Mouse (Mus musculus): ENCODE measurements at regions not wholly inside any gene's neighbourhood (a gene's known extent, or its start where the extent isn't known, plus 50 kb on each side); places are given as distances from the start of the nearest gene placed in this dataset.

DNA sequence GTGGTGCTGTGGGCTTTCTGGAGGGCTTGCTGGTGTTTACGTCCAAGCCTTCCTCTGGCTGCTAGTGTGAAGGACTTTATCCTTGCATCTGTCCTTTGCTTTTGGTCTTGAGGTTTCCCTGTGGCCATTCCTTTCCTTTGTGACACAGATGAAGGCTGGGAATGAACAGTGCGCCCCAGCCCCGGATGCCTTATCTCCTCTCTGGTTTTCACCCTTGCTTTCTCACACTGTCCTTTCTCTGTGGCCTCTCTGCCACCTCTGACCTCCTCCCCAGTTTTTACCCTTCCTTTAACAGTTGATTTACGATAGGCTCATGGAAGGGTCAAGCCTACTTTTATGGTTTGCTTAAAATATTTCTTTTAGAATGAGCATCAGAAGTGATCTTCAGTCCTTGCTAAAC lies 53.2 kb downstream of the Gas1 start:
- DNase-seq (ENCODE audit: low spot score) = peak; percentile 76

- DNase-seq (ENCODE audit: low spot score) = peak; percentile 67
Observed at GRCm38 (mm10) chr13:60123174-60123587, 54.0 kb downstream of the Gas1 start.

DNA sequence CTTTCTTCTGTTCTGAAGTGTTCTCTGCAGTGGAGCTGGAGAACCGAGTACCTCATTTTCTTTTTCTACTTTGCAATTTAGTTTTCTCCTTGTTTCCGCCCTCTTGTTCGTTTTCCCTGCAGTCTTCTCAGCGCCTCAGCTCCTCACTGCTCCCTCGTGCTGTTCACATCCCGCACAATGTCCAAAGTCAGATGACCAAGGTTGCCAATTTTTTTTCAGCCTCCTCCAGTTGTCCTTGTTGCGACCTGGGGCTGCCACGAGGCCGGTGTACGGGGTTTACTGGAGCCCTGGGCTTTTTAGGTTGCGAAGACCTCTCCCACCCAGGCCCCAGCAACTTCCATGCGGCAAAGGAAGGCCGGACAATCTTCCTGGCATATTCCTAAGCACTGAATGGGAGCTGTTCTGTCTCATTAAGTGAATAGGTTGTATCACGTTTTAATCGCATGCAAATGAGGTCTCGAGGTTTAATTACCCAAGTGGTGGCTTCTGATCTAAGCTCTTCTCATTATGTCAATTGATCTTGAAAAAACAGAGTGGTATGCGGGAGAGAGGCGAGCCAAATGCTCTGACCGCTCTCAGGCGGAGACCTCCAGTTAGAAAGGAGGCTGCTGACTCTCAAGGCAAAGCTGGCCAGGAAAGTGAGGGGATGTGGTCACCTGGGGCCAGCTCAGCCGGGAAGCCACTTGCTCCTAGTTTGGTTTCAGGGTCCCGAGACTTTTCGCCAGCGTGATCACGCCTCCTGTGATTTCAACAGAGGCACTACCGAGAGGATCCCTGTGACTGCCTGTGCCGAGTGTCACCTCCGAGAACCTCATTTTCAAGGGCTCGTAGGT lies 54.6 kb downstream of the Gas1 start:
- peak; percentile 31 for DNase-seq (ENCODE audit: low spot score)

DNA sequence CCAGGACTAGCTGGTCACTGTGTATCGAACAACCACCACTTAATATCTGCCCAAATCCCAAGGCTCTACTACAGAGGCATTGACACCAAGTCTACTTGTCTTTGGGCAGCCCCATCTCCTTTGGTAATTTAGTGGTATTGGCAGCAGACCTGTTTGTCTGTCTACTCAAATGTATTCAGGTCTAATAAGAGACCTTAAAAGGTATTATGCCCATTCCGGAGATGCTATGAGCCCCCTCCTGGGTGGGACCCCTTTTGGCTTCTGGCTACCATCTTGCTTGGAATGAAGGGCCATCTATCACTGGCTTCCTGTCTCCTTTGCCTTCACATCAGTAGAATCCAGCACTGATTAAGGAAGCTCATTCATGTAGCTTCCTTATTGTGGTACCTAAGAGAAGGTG lies 65.7 kb downstream of the Gas1 start:
- DNase-seq (ENCODE audit: low spot score) = no peak

- peak; percentile 97 for DNase-seq (ENCODE audit: low spot score)
Observed at GRCm38 (mm10) chr13:60110079-60110846, 66.9 kb downstream of the Gas1 start.

DNA sequence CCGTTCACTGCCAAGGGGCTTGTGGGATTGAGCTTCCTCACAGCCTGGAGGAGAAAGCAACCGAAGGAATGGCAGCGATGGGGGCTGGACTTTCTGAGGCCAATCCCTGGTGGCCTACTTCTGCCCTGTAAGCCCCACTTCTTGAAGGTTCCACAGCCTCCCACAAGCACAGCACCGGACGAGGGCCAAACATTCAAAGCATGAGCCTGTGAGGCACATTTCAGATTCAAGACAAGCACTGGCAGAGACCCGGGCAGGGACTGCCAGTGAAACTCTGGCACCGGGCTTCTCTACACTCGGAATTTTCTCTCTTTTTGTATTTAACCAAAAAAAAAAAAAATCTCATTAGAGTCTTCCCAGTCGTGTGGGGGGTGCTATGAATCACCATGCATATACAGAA lies 71.9 kb downstream of the Gas1 start:
- no peak for DNase-seq (ENCODE audit: low spot score)

- no peak for DNase-seq (ENCODE audit: low spot score)
Observed at GRCm38 (mm10) chr13:60101651-60102050, 75.5 kb downstream of the Gas1 start.

- DNase-seq (ENCODE audit: low spot score) = no peak
Observed at GRCm38 (mm10) chr13:60100130-60101112, 76.7 kb downstream of the Gas1 start.

DNA sequence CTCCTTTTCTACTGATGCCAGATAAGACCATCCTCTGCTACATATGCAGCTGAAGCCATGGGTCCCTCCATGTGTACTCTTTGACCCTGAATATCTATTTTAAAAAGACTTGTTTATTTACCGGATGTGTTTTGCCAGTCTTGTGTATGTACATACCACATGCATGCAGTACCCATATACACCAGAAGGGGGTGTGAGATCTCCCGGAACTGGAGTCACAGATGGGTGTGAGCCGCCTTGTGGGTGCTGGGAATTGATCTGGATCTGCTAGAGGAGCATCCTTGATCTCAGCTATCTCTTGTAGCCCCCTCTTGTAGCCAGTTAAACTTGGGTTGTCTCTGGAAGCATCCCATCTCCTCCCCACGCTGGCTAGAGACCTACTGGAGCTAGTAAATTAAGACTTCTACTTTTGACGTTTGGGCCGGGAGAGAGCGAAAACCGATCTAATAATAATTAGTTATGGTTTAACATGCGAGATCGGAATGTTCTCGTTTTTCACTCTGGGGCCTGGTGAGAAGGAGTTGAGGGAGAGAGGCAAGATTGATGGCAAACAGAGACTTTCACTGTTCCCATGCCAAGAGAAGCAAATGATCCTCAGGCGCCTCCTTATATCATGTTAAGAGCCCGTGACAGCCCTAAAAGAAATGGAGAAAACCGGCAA lies 77.6 kb downstream of the Gas1 start:
- no peak for DNase-seq (ENCODE audit: low spot score)

DNA sequence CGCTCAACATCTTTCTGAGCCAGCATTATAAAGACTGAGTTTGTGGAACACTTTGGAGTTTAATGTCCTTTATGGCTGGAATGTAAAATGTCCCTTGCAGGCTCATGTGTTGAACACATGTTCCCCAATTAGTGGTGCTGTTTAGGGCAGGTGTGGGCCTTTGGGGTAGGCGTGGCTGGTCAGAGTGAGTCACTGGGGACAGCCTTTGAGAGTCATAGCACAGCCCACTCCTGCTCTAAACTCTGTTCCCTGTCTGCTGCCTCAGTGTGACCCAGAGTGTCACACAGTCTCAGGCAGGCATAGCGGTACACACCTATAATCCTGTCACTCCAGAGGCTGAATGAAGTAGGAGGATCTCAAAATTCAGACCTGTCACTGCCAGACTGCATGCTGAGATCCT lies 78.8 kb downstream of the Gas1 start:
- no peak for DNase-seq (ENCODE audit: low spot score)

GRCm38 (mm10) chr13:60097776-60098175 lies 79.4 kb downstream of the Gas1 start:
- no peak for DNase-seq (ENCODE audit: low spot score)

GRCm38 (mm10) chr13:60086657-60087056 lies 90.5 kb downstream of the Gas1 start:
- no peak for DNase-seq (ENCODE audit: low spot score)

GRCm38 (mm10) chr13:60084975-60085374 lies 92.2 kb downstream of the Gas1 start:
- peak; percentile 88 for DNase-seq (ENCODE audit: low spot score)

DNA sequence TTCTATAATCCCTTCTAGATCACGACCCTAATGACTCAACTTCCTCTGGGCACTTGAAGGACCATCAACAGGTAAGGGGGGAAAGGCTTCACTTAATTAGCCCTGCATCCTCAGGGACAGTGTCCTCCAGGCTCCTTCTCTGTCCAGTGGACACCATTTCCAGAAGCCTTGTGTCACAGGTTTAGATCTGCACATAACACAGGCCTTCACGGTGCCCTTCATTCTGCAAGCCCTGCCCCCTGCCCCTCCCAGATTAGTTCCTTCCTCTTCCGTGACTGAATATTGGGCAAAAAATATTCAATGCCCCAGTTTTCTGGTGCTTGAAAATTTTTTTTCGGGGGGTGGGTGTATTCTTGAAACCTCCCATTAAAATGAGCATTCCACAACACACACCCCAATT lies 92.9 kb downstream of the Gas1 start:
- no peak for DNase-seq (ENCODE audit: low spot score)

GRCm38 (mm10) chr13:60080113-60080512 lies 97.1 kb downstream of the Gas1 start:
- DNase-seq (ENCODE audit: low spot score) = no peak

- DNase-seq (ENCODE audit: low spot score) = no peak
Observed at GRCm38 (mm10) chr13:60078331-60079050, 98.7 kb downstream of the Gas1 start.

DNA sequence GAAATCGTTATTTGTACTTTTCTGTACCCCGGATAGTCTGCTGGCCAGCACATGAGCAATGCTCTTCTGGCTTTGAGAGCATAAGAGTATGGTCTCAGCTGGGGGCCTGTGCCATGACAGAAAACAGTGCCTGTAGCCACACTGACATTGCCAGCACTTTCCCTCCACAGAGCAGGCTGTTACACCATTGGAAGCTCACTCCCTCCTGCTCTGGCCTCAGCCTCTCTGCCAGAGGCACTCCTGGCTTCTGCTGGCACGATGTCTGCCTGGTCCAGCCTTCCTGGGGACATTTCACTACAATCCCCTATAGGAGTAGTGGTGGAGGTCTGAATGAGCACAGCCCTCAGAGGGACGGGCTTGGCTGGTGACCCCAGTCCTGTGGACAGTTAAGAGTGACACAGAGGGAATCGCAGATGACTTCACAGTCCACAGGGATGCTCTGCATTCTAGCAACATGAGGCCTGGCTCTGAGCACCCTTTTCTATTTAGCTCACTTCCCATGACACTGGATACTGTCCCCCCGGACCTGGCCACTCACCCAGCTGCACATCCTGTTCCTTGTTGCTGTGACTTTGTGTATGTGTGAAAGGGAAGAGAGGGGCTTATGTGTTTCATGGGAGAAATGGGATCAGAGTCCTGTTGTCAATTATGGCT lies 100.9 kb downstream of the Gas1 start:
- DNase-seq (ENCODE audit: low spot score) = no peak

- DNase-seq (ENCODE audit: low spot score) = no peak
Observed at GRCm38 (mm10) chr13:60071595-60071994, 105.6 kb downstream of the Gas1 start.

GRCm38 (mm10) chr13:60069196-60069595 lies 108.0 kb downstream of the Gas1 start:
- DNase-seq (ENCODE audit: low spot score) = peak; percentile 81

DNA sequence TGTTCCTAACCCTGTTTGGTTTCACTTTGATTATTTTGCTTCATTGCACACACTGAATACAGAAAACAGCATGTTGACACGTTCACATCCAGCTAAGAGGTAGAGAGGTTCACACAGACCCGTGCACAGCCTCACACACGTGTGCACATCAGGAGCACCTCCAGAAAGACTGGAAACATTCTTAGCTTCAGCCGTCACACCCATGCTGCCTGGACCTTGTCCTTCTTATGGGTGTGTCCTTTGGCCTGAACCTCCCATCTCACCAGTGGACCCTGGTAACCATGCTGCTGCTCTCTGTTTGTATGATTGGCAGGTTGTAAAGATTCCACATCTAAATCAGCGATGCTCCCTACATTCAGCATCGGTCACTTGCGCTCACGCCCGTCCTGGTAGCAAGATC lies 109.8 kb downstream of the Gas1 start:
- DNase-seq (ENCODE audit: low spot score) = no peak

Measured in embryo, embryonic 10.5 days (tissue).